Mouse (Mus musculus) heart, postnatal 0 days (tissue): ENCODE measurements around the gene Rapgef1. TPM values are rescaled to one million over a fixed set of nuclear protein-coding genes. Genes with fewer than 3 reads are reported as not detected.

Experiments used
- ATAC-seq: fragments of 200-750 bp; cut with Nextera tagmentation; 2 replicates; pipeline ENCODE4 v1.8.0; 2017; ENCODE audit warnings: low read depth, moderate number of reproducible peaks, moderate library complexity; ENCODE audit not compliant: insufficient read depth
- DNase-seq: peaks from one replicate; pipeline ENCODE4 v3.0.0-alpha.2; 2016; ENCODE audit warnings: low spot score
- H3K27ac ChIP-seq: fragments of 300-500 bp; sonication (generic); 2 replicates; pipeline ENCODE4 v1.5.1; 2014; ENCODE audit warnings: low read depth, mild to moderate bottlenecking
- H3K27me3 ChIP-seq: fragments of 300-500 bp; sonication (generic); 2 replicates; pipeline ENCODE4 v1.6.1; 2014; ENCODE audit warnings: low read length, mixed read lengths; ENCODE audit not compliant: control insufficient read depth, insufficient read depth
- H3K36me3 ChIP-seq: fragments of 300-500 bp; sonication (generic); replicated peaks from 2 replicates; pipeline ENCODE4 v1.6.1; 2014; ENCODE audit warnings: low read length, mixed read lengths; ENCODE audit not compliant: control insufficient read depth, insufficient read depth
- H3K4me1 ChIP-seq: fragments of 300-500 bp; sonication (generic); 2 replicates; pipeline ENCODE4 v1.6.1; 2014; ENCODE audit warnings: antibody characterized with exemption; ENCODE audit not compliant: control insufficient read depth, insufficient read depth
- H3K4me2 ChIP-seq: fragments of 300-500 bp; sonication (generic); 2 replicates; pipeline ENCODE4 v1.6.1; 2014; ENCODE audit warnings: low read depth, mild to moderate bottlenecking, low read length, moderate library complexity
- H3K4me3 ChIP-seq: fragments of 300-500 bp; sonication (generic); 2 replicates; pipeline ENCODE4 v1.5.1; 2014; ENCODE audit warnings: low read depth, low read length
- H3K9ac ChIP-seq: fragments of 300-500 bp; sonication (generic); replicated peaks from 2 replicates; pipeline ENCODE4 v1.6.1; 2014; ENCODE audit warnings: low read depth, low read length, mixed read lengths
- H3K9me3 ChIP-seq: fragments of 300-500 bp; sonication (generic); replicated peaks from 2 replicates; pipeline ENCODE4 v1.6.1; 2016; ENCODE audit warnings: low read length; ENCODE audit not compliant: control insufficient read depth
- CTCF ChIP-seq: IDR thresholded peaks from 2 replicates; pipeline ENCODE4 v1.5.1; 2016; ENCODE audit warnings: antibody characterized with exemption, control low read depth, low read depth
- EP300 ChIP-seq: IDR thresholded peaks from 2 replicates; pipeline ENCODE4 v1.6.1; 2016; ENCODE audit warnings: antibody characterized with exemption, low read depth
- WGBS: fragments of 180-500 bp; shearing (Covaris S2); extraction: QIAGEN DNeasy Blood & Tissue Kit; methylation state at CpG from one replicate; pipeline ENCODE4 v1.1.7; 2014; 5-methylcytosine and 5-hydroxymethylcytosine counted together
- polyA plus RNA-seq: library from polyadenylated mRNA; unstranded; fragments of >200 nt; fragmentation: Nextera tagmentation; extraction: Ambion mirVana; gene quantifications from 2 replicates; pipeline ENCODE4 v1.2.1, GENCODE M21; 2015
- total RNA-seq: library from RNA; depleted of rRNA; stranded (reverse); fragments of >200 nt; gene quantifications from 2 replicates; pipeline ENCODE4 v1.2.3, GENCODE M21; 2014; ENCODE audit warnings: low replicate concordance; rRNA removed

Rapgef1 gene
- total RNA-seq (47.6 and 64.0 TPM in 2 replicates), polyA plus RNA-seq (6.7 and 9.0 TPM in 2 replicates)

DNA sequence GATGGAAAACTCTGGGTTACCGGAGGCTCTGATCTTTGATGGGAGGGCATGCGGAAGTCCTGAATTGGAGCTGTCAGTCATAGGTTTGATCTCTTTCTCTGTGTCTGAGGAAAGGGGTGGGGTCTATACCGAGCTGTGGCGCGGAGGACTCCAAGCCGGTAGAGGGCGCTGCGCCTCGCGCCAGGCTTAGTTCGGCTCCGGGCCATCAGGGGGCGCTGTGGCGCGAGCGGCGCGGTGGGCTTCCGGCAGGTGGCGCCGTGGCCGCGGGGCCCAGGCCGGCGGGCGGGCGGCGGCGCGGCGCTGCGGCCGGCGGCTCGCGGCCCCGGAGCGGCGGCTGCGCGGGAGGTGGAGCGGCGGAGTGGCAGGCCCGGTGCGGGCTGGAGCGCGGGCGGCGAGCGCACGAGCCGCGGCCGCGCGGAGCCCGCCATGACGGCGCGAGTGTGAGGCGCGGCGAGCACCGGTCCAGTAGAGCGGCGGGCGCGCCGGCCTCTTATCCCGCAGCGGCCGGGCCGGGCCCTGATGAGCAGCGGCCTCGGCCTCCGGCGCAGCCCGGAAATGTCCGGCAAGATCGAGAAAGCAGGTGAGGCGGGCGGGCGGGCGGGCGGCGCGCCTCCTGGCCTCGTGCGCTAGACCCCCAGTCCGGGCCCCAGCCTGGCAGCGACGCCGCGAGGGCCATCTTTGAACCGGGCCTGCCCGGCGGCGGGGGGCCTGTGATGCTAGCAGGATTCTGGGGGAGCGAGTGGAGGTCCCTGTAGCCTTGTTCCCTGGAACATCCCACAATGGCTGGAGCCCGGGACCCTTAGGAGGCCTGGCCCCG, at the start of gene Rapgef1:
TSS of gene Rapgef1 (plus strand) at position 237 of the 817 bp plus-strand sequence.
- Histone ChIP-seq H3K9me3 (no peaks in the 10 kb centered on the region), H3K36me3 (no peaks in the 10 kb centered on the region), H3K4me1 (peaks cover 32% of the 10 kb centered on the region), H3K4me2 (peak within 1 kb of the TSS; percentile 79), H3K4me3 (peak within 1 kb of the TSS; percentile 63), H3K27me3 (no peaks in the 10 kb centered on the region), H3K27ac (peak within 1 kb of the TSS; percentile 75), H3K9ac (peak within 1 kb of the TSS; percentile 80)
- TF ChIP-seq CTCF (peak; percentile 99), EP300 (no peak)
- DNase-seq: peak; percentile 57
- WGBS: under 1% methylated on average over 56 of the region's 101 CpGs
- ATAC-seq: peak; percentile 77

DNA sequence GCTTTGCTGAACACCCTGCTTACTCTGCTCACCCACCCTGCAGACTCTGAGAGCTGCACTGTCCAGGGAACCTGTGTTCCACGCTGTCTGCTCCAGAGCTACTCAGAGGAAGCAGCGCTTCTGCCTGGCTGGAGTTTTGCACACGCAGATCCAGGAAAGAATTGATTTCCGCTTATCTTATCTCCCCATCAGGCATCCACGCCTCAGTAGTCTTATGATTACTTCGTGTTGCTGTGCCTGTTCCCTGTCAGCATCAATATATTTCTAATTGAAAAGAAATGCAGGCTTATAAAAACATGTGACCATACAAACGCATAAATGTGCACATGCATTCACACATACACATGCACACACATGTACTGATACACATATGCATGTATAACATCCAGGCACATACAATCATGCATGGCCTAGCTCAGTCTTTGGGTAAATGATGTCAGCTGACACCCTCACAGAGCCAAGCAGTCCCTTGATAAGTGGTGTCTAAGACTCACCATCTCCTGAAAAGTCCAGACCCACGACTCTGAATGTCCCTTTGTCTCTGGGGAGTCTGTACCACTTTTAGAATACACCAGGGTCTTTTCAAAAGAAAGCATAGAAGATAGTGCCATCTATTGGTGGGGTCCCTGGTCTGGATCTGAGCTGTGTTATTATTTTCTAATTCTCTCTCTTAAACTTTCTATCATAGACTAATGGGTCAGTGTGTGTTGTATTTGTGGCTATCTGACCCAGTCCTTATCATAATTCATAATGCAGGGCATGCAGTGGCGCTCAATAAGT, 47.4 kb upstream of the Rapgef1 start:
- no peaks in the 10 kb centered on the region for H3K9me3 ChIP-seq
- no peak overlapping the region for H3K9ac ChIP-seq
- H3K36me3 ChIP-seq: no peaks in the 10 kb centered on the region
- no peaks in the 10 kb centered on the region for H3K4me1 ChIP-seq
- no peak overlapping the region for H3K4me3 ChIP-seq
- H3K27ac ChIP-seq: no peak overlapping the region
- WGBS: 55% methylated on average over 9 of the region's 9 CpGs
- DNase-seq (no peak), ATAC-seq (no peak)
- H3K4me2 ChIP-seq: no peak overlapping the region
- TF ChIP-seq CTCF: no peak
- TF ChIP-seq EP300: no peak
- 0 out of 2 replicates have a peak, but pooled peaks cover 6% of the 10 kb centered on the region for H3K27me3 ChIP-seq

DNA sequence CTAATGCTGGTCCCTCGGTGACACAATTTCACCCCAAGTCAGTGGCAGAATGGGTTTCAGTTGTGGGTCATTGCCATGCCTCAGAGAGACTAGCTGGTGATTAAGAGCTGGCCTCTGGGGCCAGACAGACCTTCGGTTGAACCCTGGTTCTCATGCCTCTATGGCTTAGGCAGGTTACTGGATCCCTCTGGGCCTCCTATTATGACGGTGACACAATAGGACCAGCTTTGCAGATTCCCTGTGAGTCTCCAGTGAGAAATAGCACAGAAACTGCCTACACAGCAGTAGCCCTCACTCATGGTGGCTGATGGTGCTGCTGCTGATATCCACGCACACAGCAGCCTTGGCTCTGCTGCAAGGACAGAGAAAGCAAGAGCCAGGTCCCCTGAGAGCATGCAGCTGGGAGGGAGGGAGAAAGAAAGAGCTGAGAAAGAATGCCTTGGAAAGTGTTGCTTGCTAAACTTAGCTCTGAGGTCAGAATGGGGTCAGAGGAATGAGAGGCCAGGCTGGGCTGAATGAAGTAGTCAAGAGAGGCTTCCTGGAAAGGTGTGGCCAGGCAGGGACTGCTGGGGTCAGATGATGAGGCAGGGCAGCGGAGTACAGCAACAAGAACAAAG, 46.6 kb upstream of the Rapgef1 start:
- Histone ChIP-seq H3K36me3 (no peaks in the 10 kb centered on the region), H3K9ac (no peak overlapping the region), H3K4me2 (no peak overlapping the region), H3K27me3 (0 out of 2 replicates have a peak, but pooled peaks cover 6% of the 10 kb centered on the region), H3K4me3 (no peak overlapping the region), H3K4me1 (no peaks in the 10 kb centered on the region), H3K9me3 (no peaks in the 10 kb centered on the region), H3K27ac (no peak overlapping the region)
- DNase-seq: no peak
- TF ChIP-seq EP300 (no peak), CTCF (no peak)
- 35% methylated on average over 5 of the region's 5 CpGs for WGBS
- ATAC-seq: no peak

DNA sequence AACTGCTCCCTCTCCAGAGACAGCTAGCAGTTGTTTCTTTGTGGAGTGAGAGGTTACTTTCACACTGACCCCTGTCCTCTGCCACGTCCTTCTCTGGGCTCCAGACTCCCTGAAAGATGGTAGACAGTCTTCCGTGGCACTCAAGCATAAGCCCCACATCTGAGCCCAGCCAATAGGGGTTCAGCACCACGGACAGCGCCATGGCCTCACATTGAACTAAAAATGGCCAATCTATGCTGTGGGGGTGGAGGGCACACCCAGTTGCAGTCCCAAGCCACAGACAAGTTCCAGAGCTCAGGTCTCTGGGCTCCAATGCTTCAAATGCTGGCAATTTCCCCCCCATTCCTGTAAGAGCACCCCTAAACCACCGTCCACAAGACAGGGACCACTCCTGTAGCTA, 45.9 kb upstream of the Rapgef1 start:
- H3K27me3 ChIP-seq: 0 out of 2 replicates have a peak, but pooled peaks cover 6% of the 10 kb centered on the region
- H3K36me3 ChIP-seq: no peaks in the 10 kb centered on the region
- H3K27ac ChIP-seq: no peak overlapping the region
- DNase-seq (peak; percentile 68), ATAC-seq (peak; percentile 63)
- H3K4me1 ChIP-seq: no peaks in the 10 kb centered on the region
- TF ChIP-seq CTCF: no peak
- no peak for TF ChIP-seq EP300
- WGBS: 11% methylated on average over 5 of the region's 5 CpGs
- H3K4me2 ChIP-seq: no peak overlapping the region
- H3K9me3 ChIP-seq: no peaks in the 10 kb centered on the region
- H3K4me3 ChIP-seq: no peak overlapping the region
- H3K9ac ChIP-seq: no peak overlapping the region

DNA sequence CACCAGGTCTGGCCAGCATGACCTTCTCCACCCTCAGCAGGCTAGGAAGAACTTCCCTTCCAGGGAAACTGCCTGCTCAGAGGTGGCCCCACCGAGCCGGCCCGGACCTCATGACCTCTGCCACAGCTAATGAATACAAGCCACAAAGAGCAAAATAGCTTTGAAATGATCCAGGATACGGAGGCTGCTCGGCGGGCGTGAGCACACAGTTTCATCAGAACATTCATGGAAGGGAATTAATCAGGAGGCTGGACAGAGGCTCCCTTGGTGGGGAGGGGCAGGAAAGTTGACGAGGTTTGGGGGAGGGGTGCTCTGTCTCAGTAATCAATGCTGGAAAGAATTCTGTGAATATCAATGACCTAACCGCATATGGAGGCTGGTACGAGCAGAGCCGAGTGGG, 45.3 kb upstream of the Rapgef1 start:
- 0 out of 2 replicates have a peak, but pooled peaks cover 6% of the 10 kb centered on the region for H3K27me3 ChIP-seq
- WGBS: 43% methylated on average over 11 of the region's 11 CpGs
- DNase-seq (no peak), ATAC-seq (no peak)
- H3K4me2 ChIP-seq: no peak overlapping the region
- H3K4me1 ChIP-seq: no peaks in the 10 kb centered on the region
- TF ChIP-seq EP300 (no peak), CTCF (no peak)
- no peaks in the 10 kb centered on the region for H3K9me3 ChIP-seq
- H3K9ac ChIP-seq: no peak overlapping the region
- H3K4me3 ChIP-seq: no peak overlapping the region
- no peak overlapping the region for H3K27ac ChIP-seq
- H3K36me3 ChIP-seq: no peaks in the 10 kb centered on the region
